Mouse (Mus musculus) layer of hippocampus, postnatal 25 days (tissue): ENCODE results near the gene Atp5l. TPM values are rescaled to one million over a fixed set of nuclear protein-coding genes. Genes with fewer than 3 reads are reported as not detected.
"Not testable (repeated sequence)": the region's sequence is repeated elsewhere in the genome, so short reads cannot be mapped to it uniquely, and the experiment has no call there.

Source experiments
- DNase-seq, 2 experiments: peaks; one replicate each; pipeline ENCODE4 v3.0.0; 2022; ENCODE audit warnings: mixed read lengths in 2 of 2, low spot score in 1 of 2; ENCODE audit errors: extremely low spot score in 1 of 2
- total RNA-seq, 2 experiments: library from RNA; stranded (reverse); gene quantifications; 2 replicates each; pipeline ENCODE4 v1.2.3; 2021

Atp5l gene
- 100 to 1,000 TPM; 300 to 376 TPM for total RNA-seq

DNA sequence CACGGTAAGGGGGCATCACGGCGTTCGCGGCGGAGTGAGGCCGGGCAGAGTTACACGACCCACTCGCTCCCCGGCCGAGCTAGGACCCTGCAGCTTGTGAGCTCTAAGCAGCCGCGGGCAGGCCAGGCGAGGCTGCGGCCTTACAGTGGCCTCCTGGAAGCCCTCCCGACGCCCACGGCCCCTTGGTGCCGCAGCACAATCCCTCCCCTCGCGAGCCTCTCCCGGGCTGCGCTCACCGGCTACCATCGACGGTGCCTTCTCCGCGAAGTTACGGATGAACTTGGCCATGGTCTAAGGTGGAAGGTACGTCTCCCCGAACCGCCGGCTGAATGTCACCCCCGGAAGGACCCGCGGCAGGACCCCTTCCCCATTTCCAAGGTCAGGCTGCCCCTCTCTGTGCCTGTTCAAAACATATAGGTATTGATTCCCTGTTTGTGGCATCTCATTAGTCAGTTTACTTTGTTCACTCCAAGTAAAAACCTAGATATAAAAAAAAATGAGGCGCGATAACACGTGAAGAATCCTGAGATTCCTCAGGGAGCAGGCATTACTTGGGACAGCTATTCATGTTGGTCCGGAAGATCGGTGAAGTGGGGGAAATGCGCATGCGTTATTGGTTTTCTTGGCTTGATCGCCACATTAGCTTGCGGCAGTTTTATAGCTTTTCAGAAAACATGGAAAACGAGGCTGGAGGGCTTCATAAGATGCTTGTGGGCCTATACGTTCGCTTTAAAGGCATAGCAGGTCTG is at the start of gene Atp5l:
Atp5l (minus strand) TSS at position 369 of the 749 bp plus-strand sequence.
- peak; percentile 77 to 80 for DNase-seq

DNA sequence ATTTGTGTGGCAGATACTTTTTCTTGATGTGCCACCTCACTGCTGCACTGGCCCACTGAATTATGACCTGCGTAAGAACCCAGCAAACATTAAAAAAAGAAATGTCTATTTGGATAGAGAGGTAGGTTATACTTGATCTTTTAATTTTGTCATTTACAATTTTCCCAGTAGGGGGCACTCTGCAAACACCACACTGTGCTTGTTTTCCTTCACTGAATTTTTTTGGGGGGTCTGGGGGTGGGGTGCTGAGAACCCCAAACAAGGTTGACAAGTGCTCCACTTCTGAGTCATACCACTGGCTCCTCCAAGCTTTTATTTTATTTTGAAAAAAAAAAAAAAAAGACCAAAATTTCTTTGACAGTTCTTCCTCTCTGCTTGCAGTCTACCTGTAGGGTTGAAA is 48.9 kb upstream of the Atp5l start:
- DNase-seq, result no peak

DNA sequence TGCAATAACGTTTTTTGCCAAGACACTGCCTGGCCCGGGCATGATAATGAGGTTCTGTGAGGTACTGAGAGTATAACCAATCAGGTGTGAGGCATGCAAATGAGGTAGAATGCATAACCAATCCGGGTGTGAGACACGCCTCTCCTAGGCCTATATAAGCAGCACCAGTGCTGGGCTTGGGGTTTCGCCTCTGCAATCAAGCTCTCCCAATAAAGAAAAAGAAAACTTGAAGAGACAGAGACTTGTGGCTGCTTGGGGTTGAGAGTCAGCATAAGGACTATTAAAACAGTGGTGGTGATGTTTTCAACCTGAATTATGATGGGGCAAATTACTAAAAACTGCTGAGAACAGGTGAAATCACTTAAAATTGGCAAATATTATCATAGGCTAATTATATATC is 47.2 kb upstream of the Atp5l start:
- not testable (repeated sequence) for DNase-seq

DNA sequence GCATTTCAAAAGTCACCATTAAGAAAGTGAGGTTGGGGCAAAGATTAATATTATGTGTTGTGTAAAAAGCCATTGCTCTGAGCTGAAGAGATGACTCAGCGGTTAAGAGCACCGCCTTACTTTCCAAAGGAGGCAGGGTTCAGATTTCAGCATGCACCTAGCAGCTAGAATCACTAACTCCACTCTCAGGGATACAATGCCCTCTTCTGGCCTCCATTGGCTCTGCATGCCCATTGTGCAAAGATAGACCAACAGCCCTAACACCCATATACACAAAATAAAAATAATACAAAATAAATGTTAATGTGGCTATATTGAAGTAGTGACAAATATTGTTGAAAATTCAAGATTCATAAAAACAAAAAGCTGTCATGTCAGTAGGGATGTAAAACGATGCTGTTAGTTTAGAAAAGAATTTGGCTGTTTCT is 46.3 kb upstream of the Atp5l start:
- DNase-seq, result peak in 1 of 2 experiments; percentile 57

DNA sequence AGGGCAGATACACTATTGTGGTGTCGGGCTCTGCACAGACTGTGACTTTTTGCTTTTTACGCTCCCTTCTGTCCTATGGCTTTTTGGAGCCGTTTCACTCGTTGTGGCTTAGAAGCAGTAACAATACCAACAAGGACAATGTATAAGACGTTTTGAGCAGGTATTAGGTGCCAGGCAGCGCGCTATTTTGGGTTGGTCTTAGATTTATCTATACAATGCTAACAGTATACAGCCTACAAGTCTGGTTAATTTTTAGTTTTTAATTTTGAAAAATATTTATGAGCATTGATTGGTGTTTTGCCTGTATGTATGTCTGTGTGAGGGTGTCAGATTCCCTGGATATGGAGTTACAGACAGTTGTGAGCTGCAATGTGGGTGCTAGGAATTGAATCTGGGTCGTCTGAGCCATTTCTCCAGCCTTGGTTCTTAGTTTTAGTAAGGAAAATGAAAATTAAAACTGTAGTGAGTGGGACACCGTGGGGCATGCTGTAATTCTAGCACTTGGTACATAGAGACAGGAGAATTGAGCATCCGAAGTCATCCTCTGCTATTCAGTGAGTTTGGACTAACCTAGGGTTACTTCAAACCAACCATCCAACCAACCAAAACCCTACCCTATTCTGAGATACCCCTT is 45.4 kb upstream of the Atp5l start:
- DNase-seq, result no peak

DNA sequence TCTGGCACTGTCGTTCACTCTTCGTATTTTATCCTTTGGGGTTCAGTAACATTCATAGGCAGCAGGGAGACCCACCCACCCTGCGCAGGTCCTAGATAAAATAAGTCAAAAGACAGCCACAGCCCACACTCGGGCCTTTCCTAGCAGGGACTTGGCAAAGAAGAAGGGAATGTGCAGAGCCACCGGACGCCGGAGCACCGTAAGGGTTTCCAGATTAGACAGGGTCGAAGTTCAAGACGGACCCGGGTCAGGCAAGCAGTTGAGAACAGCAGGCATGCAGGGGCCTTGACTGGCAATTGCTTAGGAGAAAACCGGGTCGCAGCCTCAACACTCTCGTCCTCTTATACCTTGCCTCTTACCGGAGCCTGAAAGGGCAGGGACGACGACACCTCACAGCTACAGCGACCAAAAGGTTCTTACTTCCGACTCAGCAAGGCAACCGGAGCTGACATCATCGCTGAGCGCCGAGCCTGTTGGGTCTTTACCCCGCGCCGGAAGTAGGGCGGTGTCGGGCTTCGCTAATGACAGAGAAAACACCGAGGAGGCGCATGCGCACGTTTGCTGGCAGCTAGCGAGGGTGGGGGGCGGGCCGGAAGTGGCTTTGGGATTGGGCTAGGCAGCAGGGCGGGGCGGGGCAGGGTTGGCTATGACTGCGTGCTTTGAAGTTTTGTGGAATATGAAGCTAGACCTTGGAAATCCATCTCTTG is 44.7 kb upstream of the Atp5l start, which contains the start of gene Ube4a:
Ube4a (minus strand) TSS at position 475 of the 707 bp plus-strand sequence.
- DNase-seq, result peak; percentile 100

DNA sequence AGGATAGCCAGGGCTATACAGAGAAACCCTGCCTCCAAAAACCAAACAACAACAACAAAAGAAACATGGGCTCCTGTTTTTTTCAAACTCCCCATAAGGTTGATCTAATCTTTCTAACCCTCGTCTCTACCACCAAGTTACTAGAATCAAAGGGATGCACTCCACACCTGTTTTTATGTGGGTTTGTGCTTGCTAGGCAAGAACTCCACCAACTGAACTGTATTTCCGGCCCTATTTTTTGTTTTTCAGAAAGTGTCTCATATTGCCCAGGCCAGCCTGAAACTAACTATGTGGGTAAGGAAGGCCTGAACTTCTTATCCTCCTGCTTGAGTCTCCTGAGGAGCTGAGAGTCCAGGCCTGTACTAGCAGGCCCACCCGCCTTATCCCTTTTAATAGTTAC is 33.9 kb upstream of the Atp5l start:
- no peak for DNase-seq

DNA sequence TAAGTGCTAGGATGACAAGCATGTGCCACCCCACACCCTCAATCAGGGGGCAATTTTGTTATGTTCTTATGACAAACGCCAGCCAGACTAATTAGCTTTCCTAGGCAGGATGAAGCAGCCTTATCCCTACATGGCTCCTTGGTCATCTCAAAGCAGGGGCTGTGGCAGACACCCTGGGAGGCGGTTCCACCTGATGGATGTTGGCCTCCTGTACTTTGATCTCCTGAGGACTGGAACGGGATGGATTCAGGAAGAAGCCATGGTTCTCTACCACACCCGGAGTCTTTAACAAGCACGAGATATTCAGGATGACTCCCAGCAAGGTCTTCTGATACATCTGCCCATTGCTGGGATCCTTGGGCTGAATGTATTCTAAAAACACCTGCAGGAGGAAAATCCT is 27.3 kb upstream of the Atp5l start:
- DNase-seq, result no peak

DNA sequence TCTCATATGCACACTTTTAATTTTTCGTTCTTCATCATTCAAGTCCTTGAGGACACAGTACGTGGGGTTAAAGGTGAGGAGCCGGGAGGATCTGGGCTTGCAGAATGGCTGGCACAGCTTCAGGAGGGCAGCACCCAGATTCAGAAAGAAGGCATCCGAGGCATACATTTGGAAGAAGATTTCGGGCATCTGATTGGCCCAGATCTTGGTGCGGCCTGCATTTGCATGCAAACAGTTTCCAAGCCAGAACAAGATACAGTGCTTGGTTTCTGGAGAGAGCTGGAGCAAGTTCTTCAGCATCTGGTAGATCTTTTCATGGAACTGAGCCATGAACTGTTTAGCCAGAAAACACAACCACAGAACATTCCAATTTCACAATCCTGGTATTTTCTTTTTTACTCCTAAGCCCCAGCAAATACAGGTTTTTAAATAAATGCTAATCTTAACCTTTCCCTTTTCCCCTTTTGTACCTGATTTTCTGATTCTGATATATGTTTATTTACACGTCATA is 25.7 kb upstream of the Atp5l start:
- no peak for DNase-seq

DNA sequence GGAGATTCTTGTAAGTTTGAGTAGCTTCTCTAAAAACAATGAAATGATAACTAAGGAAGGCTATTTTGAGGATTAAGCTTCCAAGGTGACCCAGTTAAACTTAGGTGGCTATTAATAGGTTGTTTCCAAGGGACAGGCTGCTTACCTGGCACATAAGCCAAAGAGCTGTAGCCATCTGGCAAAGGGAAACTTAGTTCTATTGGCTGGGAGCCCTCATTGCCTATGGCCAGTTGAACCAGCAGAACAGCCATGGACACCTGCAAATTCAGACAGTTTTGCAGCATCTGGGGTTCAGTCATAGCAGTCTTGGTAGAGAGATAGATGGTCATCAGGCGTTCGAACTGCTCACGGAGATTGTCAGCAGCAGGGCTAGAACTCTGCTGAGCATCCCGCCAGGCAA is 21.9 kb upstream of the Atp5l start:
- no peak for DNase-seq

DNA sequence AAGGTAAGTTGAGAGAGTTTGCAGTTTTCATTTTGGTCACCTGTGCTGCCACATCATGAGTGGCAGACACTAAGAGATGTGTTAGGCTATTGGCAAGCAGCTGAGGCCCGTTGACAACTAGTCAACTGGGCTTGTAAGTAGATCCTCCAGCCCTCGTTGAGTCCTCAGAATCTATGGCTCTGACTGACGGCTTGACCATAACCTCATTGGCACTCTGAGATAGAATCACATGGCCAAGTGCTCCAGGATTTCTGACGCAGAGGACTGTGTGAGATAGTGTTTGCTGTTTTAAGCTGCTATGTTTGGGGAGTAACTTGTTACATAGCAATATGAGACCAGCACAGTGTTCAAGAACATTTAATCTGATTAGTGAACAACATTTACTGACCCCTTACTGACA is 21.2 kb upstream of the Atp5l start:
- DNase-seq, result no peak

DNA sequence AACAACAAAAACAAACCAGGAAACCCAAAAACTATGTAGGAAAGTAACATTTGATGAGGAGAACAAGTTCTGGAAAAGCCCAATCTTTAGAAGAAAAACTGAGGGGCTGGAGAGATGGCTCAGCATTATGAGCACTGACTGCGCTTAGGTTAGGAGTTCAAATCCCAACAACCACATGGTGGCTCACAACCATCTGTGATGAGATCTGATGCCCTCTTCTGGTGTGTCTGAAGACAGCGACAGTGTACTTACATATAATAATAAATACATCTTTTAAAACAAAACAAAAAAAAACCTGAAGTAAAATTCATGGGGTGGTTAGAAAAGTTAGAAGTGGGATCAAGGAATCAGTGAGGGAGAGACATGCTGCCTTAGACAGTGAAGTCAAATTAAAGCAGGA is 1.0 kb upstream of the Atp5l start:
- DNase-seq, result no peak

DNA sequence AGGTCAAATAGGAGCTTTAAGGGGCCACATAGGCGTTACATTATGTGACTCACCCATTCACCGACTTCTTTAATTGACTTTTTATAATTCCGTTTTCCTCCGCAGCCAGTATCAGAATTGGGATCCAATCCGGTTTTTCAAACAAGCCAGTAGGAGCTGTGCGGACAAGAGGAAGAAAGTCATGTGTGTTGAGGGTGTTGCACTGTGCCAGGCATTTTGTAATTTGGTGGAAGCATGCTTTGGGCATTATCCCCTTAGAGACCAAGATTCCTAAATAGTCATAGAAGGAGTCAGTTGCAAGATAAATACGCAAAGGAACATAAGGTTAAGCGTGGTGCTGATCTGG is 554 bp upstream of the Atp5l start:
- peak in 1 of 2 experiments; percentile 58 for DNase-seq

DNA sequence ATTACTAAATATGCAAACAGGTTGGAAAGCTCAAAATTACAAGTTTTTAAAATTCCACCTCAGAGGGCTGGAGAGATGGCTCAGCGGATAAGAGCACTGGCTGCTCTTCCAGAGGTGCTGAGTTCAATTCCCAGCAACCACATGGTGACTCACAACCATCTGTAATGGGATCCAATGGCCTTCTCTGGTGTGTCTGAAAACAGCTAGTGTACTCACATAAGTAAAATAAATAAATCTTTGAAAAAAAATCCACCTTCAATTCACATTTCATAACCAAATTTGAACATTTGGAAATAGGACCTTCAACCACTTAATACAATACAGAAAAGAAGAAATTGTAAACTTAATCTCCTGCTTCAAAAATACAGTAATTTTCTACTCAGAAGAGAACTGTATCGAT is 936 bp downstream of the Atp5l start:
- DNase-seq, result no peak

DNA sequence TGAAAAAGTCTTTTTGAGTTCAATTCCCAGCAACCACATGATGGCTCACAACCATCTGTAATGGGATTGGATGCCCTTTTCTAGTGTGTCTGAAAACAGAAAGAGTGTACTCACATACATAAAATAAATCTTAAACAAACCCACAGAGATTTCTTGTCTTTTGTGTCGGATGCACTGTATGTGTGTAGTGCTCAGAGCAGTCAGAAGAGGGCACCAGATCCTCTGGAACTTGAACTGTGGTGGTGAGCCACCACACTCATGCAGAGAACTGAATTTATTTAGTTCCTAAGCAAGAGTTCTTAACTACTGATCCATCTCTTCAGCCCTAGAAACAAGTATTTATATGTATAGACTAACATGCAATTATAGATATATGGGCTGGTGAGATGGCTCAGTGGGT is 4.3 kb downstream of the Atp5l start:
- peak in 1 of 2 experiments; percentile 31 for DNase-seq

DNA sequence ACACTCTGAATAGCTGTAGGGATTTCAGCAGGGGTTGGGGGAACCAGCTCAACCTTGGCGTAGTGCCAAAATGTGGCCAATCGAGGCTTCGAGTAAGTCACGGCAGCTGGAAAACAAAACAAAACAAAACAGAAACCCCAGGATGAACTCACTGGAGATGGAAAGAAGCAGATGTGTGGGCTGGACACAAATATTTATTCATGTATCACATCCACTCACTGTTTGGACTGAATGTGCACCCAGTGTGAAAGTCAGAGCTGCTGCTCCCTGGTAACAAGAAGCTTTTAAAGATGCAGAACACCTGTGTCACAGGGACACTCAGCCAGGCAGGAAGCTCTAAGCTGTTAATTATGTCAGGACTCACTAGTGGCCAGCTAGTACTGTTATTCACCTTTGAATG is 5.8 kb downstream of the Atp5l start:
- DNase-seq, result no peak

DNA sequence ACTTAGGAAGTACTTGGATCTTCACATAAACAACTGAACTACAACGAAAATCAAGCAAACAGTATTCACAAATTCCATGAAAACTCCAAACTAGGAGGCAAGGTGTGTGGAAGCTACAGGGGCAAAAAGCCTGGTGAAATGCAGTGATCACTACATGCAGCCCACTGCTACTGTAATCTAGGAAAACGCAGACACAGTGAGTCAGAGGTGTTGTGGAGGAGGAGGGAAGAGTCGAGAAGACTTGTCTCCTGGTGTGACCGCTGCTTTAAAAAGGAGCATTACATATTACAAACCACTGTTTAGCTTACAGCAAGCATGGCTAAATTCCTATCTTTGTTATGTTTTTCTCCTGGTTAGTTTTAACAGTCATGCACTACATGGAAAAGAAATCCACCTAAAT is 9.2 kb downstream of the Atp5l start:
- DNase-seq, result no peak

DNA sequence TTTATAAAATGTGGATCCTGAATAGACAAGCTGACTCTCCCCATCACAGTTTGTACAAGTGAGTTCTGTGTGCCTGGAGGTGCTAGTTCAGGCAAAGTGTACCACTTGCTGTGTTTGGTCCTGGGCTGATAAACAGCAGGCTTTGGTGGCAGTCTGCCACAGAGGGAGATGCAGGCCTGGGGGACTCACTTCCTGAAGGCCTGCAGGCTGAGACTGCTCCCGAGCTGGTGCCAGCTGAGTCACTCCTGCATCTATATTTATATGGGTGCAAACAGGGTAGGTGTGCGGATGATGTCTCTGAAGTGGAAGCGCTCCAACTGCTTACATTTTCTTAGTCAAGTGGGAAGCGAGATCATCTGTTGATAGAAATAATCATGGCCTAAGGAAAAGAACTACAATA is 14.9 kb downstream of the Atp5l start:
- peak; percentile 14 to 39 for DNase-seq

DNA sequence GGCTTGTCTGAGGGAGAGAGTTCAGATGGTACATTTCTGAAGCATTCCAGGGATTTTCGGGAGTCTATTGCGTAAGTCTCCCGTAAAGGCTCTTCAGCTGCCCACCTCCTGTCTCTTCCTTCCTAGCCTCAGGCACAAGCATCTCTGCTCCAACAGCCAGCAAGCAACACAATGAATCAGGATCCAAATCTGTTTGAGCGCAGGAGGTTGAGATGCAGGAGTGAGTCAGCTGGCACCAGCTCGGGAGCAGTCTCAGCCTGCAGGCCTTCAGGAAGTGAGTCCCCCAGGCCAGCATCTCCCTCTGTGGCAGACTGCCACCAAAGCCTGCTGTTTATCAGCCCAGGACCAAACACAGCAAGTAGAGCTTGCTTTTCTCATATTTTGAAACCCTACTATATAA is 15.6 kb downstream of the Atp5l start:
- DNase-seq, result peak; percentile 37 to 43

DNA sequence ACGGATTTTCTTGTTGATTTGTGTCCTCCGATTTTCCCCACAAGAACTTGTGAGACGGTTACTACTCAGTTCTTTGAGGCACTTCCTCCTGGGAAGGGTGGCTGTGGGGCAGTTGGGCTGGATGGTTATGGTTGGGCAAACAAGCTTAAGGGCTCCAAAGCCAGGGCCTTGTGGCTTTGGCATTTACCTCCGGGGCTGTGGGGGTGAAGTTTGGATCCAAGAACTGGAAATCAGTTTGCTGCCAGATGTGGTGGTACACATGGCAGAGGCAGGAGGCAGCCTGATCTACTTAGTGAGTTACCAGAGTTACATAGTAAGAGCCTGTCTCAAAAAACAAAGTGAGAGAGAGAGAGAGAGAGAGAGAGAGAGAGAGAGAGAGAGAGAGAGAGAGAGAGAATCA is 16.7 kb downstream of the Atp5l start:
- no peak for DNase-seq

DNA sequence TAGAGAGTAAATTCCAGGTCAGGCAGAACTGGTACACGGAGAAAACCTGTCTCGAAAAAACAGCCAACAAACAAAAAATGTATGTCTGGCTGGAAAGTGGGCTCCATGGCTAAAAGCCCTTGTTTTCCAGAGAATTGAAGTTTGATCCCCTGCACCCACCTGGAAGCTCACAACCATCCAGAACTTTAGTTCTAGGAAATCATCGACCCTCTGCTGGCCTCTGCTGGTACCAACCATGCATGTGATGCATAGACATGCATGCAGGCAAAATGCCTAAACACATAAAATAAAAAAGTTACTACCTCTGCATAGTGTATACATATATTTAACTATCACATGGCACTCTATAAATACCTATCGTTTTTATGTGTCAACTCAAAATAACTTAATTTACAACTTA is 20.1 kb downstream of the Atp5l start:
- no peak for DNase-seq
